Mouse (Mus musculus): Measurements from ENCODE around the gene Prps1.
"Not testable (repeated sequence)": the region's sequence is repeated elsewhere in the genome, so short reads cannot be mapped to it uniquely, and the experiment has no call there.

Gene Prps1

DNA sequence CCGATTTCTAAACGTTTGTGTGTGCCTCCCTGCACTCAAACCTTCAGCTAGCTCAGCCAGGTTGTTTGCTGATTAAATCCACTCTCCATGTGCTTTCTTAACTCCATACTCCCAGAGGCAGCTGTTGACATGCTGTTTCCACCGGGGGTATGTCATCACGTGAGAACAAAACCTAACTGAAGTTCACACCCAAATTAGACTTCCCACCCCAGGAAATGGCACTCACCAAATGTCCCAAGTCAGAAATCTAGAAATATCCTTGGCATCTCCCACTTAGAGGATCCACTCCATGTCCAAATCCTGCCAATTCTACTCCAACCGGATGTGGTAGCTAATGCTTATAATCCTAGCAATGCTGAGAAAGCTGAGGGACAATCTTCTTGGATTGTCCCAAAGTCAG, 43.9 kb downstream of the Prps1 start:
- DNase-seq (ENCODE audit: extremely low read depth, insufficient read length, low spot score): no peak

DNA sequence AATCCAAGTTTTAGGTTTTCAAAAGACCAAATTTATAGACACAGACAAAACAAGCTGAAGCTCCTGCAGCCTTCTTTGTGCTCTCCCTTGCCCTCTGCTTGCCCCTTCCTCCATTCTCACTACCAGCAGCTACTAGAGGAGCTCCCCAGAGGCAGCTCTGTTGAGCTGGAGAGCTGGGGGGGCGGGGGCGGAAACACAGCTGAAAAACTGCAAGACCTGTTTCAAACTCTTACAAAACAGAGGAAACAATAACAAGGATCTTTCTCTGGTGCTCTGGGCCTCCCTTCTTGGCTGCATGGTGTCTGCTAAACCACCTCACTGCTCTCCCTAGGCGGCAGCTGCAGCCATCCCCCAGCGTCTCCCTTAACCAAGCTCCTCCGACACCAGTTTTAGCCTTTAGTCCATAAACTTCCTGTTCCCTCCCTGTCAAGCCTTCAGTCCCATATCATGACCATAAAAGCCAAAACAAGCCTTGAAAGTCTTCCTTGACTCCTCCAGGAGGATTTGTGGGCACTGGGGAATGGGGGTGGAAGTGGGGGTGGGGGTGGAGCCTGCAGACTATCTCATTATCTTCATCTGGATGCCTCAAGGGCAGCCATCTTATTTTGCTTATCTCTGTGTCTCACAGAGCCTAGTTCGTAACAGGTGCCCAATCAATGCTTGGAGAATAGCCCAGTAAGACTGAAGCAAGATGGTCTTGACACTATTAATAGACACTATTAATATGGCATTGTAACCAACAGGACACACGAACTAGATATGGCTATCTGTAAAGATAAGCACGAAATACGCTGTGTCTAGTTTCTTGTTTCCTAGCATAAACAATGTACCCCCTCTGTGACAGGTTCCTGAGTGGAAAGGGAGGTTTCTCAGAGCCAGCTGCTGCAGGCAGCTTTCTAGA, 45.2 kb downstream of the Prps1 start:
- DNase-seq (ENCODE audit: extremely low read depth, insufficient read length, low spot score): no peak

DNA sequence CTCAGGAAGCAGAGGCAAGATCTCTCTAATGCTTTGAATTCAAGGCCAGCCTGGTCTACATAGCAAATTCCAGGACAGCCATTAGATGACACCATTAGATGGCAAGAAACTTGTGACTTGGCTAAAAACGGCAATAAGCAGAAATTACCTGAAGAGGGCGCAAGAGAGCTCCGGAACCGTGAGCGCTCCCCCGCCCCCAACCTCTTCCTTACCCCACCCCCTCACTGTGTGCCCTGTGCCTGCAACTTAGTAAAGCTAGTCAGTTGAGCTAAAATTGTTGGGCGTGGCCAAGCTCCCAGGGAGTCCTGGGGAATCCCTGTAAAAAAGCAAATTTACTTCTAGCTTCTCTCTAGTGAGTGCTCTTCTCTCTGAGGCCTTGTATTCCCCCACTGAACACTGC, 47.5 kb downstream of the Prps1 start:
- DNase-seq (ENCODE audit: extremely low read depth, insufficient read length, low spot score): peak; percentile 81

DNA sequence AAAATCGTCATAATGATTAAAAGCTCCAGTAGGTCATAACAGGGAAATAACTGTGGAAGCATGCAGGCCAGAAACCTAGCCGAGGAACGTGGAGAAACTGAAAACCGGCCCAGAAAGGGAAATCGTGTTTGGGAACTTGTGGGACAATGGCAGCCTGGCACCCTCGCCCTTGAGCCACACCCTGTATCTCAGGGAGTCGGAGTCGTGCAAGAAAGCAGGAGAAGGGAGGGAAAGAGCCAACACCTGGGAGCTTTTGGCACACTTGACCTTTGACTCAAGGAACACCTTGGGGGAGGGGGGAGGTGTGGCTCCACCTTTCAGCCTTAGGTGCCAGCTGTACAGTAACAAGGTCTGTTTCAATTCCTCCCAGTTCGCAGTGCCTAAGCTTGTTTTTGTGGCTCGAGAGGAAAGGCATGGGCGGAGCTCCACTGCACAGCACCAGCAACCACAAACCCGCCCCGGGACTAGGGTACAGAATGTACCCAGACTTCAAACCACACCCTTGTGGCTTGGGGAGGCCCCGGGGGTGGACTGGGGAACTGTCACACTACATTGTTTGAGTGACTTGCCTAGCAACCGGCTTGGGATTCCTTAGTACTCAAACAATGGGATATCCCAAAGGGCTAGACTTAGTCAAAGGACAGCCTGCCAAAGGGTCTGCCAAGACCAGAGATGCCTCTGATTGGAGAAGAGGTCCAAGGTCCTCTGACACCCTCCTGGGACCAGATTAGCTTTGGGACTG, 49.3 kb downstream of the Prps1 start:
- DNase-seq (ENCODE audit: extremely low read depth, insufficient read length, low spot score): peak; percentile 70

DNA sequence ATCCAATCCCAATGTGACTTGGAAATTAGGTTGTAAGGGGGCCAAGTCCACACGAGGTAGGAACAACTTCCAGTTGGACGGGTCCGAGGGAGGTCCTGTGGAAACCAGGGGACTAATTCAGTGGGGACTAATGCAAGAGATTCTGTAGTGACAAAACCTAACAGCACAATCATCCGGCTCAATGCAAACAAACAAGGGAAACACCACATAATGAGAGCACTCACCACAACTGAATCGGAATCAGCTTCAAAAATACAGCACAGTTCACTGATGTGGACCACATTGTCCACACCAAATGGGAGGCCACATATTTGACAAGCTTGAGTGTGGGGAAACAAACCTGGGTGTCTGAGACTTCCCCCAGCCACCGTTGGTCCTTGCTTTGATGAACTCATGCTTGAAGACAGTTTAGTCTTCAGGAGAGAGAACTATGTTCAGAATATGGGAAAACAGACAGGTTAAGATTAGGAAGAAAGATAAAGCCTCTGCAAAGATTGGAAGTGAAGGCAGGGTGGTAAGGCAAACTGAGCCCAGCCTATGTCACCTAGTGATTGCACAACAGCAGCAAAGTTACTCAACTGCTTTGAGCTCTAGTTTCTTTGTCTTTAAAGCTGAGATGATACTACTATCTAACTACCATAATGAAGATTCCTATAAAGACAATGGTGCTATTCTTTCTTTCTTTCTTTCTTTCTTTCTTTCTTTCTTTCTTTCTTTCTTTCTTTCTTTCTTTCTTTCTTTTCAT, 50.2 kb downstream of the Prps1 start:
- no peak for DNase-seq (ENCODE audit: extremely low read depth, insufficient read length, low spot score)

DNA sequence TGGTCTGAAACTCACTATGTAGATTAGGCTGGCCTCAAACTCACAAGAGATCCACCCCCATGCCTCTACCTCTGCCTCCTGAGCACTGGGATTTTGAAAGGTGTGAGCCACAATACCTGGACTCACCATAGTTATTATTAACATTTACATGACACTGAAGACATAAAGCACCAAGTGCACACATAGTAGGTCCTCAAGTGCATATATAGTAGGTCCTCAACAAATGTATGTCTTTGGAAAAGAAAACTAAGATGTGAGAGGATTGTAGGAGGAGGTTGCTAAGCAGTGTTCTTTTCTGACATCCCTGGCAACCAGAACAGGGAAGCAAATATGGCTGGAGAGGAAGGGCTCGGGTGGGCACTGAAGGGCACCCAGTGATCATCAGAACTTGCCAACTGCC, 51.0 kb downstream of the Prps1 start:
- no peak for DNase-seq (ENCODE audit: extremely low read depth, insufficient read length, low spot score)

GRCm38 (mm10) chrX:140508791-140509190, 52.4 kb downstream of the Prps1 start:
- not testable (repeated sequence) for DNase-seq (ENCODE audit: extremely low read depth, insufficient read length, low spot score)

GRCm38 (mm10) chrX:140509817-140510216, 53.4 kb downstream of the Prps1 start:
- no peak for DNase-seq (ENCODE audit: extremely low read depth, insufficient read length, low spot score)

- peak; percentile 91 for DNase-seq (ENCODE audit: extremely low read depth, insufficient read length, low spot score)
These were observed 54.5 kb downstream of the Prps1 start for GRCm38 (mm10) chrX:140510696-140511429.

GRCm38 (mm10) chrX:140511687-140512651, 55.6 kb downstream of the Prps1 start:
- no peak for DNase-seq (ENCODE audit: extremely low read depth, insufficient read length, low spot score)

DNA sequence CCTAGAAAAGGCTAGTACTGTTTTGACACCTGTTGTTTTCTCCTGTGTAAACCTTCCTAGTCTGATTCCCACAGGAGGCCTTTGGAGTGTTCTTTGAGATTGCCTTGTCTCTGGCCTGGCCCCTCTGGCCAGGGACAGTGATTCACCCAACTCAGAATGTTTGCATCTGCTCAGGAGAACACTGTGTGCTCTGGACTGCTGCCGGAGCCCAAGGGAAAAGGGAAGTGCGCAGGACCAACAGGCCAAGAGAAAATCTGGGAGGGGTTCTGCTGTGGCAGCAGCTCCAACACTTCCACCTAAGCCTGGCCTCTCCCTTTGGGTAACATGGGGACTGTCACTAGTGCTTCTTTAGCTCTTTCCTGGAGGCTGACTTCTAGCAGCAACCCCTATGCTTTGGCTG, 57.0 kb downstream of the Prps1 start:
- no peak for DNase-seq (ENCODE audit: extremely low read depth, insufficient read length, low spot score)

DNA sequence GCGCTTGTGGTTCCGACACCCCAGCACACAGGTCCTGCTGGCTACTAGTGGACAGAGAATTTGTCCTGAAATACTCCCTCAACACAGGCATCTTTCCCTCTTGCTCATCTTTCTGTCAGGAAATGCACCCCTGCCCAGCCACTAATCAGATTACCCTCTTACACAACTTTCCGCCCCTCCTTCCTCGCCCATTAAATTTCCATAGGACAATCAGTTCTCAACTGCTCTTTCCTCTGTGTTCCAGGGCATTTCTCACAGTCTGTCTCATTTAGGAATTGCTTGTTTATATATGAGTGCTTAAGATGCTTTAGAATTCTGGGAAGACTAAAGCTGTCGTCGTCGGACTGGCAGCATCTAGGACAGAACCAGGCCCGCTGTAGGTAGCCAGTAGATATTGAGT, 61.9 kb downstream of the Prps1 start:
- DNase-seq (ENCODE audit: extremely low read depth, insufficient read length, low spot score): no peak

DNA sequence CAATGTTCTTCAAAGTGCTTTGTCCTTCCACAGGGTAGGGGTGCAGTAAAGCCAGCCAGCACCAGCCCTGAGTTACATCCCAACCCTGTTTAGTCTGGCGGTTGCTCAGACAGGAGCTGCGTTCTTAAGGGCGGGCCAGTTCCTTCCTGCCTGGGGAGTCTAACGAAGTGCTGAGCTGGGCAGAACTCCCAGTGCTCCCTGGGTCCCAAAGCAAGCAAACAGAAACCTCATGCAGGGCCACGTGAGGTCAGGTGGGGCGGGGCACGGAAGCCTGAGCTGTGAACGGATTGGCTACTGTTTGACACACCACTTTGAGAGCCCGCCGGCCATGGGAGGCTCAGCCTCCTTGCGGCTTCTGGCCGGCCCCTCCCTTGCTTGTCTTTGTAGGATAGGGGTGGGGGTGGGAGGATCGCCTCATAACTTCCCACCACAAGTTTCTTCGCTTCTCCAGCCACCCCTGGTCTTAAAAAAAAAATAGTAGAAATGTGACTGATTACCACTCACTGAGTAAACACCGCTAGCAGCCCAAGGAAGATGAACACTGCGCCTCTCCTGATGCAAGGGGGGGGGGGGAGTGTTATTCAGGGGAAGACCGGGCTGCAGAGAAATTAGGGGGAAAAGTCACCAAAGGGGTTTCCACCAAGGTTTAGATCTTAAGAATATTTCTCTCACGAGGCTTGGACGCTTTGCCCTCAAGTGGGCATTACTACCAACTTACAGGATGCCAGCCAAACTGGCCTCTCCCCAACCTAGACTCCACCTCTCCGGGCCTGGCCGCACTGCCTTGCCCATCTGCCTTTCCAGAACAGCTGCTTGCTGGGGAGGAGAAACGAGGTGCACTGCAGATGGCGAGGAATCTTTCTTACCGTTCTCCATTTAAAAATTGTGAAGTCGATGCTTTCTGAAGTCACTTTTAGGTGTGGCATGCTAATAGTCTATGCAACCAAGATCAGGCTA, 64.0 kb downstream of the Prps1 start:
- peak; percentile 93 for DNase-seq (ENCODE audit: extremely low read depth, insufficient read length, low spot score)

- peak; percentile 35 for DNase-seq (ENCODE audit: extremely low read depth, insufficient read length, low spot score)
These were observed 65.8 kb downstream of the Prps1 start for GRCm38 (mm10) chrX:140522071-140522765.

DNA sequence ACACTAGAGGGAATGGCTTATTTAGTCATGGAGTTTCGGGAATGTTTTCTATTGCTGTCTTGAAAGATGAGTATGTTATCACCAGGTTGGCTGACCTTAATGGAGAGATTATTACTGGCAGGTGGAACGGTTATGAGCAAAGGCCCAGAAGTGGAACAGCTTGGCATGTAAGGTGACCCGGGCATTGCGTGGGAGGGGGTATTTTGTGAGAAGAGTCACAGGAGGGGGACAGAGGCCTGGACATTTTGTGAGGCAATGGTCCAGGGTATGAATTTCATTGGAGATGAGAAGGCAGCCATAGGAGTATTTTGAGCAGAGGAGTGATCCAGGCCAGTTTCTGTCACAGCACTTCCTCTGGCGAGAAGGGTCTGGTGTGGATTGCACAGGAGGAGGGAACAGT, 67.8 kb downstream of the Prps1 start:
- no peak for DNase-seq (ENCODE audit: extremely low read depth, insufficient read length, low spot score)

All from 3134 (cell line).